Mouse (Mus musculus) left cerebral cortex, postnatal 25 days (tissue): Measurements from ENCODE around the gene Map4k5. TPM values are rescaled to one million over a fixed set of nuclear protein-coding genes. Genes with fewer than 3 reads are reported as not detected.

Experiments
- DNase-seq, 2 experiments: peaks; one replicate each; pipeline ENCODE4 v3.0.0; 2022; ENCODE audit warnings: low spot score in 2 of 2, mixed read lengths in 1 of 2
- intact Hi-C: fragments of 180-260 bp; cut with DNase I; formaldehyde crosslinking; loops from one replicate; pipeline ENCODE4 v1.15.1; 2025
- total RNA-seq, 2 experiments: library from RNA; stranded (reverse); gene quantifications; 2 replicates each; pipeline ENCODE4 v1.2.3; 2021

Gene Map4k5
- total RNA-seq, 2 experiments from 2014 or later: 41.7 to 46.2 TPM

- DNase-seq: no peak
- intact Hi-C loops: no loop called here
These were observed 88.5 kb downstream of the Map4k5 start for GRCm38 (mm10) chr12:69804393-69805070.

GRCm38 (mm10) chr12:69803196-69803595 lies 89.8 kb downstream of the Map4k5 start:
- no peak for DNase-seq
- intact Hi-C loops: no loop called here

GRCm38 (mm10) chr12:69800586-69800985 lies 92.4 kb downstream of the Map4k5 start:
- intact Hi-C loops: no loop called here
- no peak for DNase-seq

GRCm38 (mm10) chr12:69796311-69796710 lies 96.7 kb downstream of the Map4k5 start:
- intact Hi-C loops: no loop called here
- no peak for DNase-seq

- intact Hi-C loops: no loop called here
- peak; percentile 68 to 74 for DNase-seq
These were observed 102.2 kb downstream of the Map4k5 start, which contains the start of gene Cdkl1 for GRCm38 (mm10) chr12:69790530-69791505. Gene Cdkl1, minus strand, starts transcription at chr12:69791267.

- intact Hi-C loops: no loop called here
- DNase-seq: peak; percentile 27 to 63
These were observed 103.1 kb downstream of the Map4k5 start for GRCm38 (mm10) chr12:69789766-69790529.

GRCm38 (mm10) chr12:69788380-69788779 lies 104.6 kb downstream of the Map4k5 start:
- no peak for DNase-seq
- intact Hi-C loops: no loop called here

- intact Hi-C loops: no loop called here
These were observed 107.5 kb downstream of the Map4k5 start for GRCm38 (mm10) chr12:69785471-69785870.

GRCm38 (mm10) chr12:69783247-69784025 lies 109.6 kb downstream of the Map4k5 start:
- DNase-seq: no peak
- intact Hi-C loops: no loop called here

More at GRCm38 (mm10) chr12:69785471-69785870, 107.5 kb downstream of the Map4k5 start:
- DNase-seq: no peak

- intact Hi-C loops: no loop called here
- no peak for DNase-seq
These were observed 110.9 kb downstream of the Map4k5 start for GRCm38 (mm10) chr12:69781935-69782650.

GRCm38 (mm10) chr12:69781480-69781879 lies 111.5 kb downstream of the Map4k5 start:
- intact Hi-C loops: no loop called here
- DNase-seq: no peak

GRCm38 (mm10) chr12:69777957-69778356 lies 115.0 kb downstream of the Map4k5 start:
- intact Hi-C loops: no loop called here
- no peak for DNase-seq

- DNase-seq: no peak
- intact Hi-C loops: no loop called here
These were observed 115.7 kb downstream of the Map4k5 start for GRCm38 (mm10) chr12:69777341-69777730.

GRCm38 (mm10) chr12:69776607-69777340 lies 116.2 kb downstream of the Map4k5 start:
- intact Hi-C loops: no loop called here
- DNase-seq: no peak

- intact Hi-C loops: no loop called here
- DNase-seq: no peak
These were observed 124.2 kb downstream of the Map4k5 start for GRCm38 (mm10) chr12:69768841-69769240.

- intact Hi-C loops: no loop called here
- no peak for DNase-seq
These were observed 125.3 kb downstream of the Map4k5 start for GRCm38 (mm10) chr12:69767476-69768258.
